Mouse (Mus musculus) Patski (cell line): Measurements from ENCODE around the gene Bhmt. TPM values are rescaled to one million over a fixed set of nuclear protein-coding genes. Genes with fewer than 3 reads are reported as not detected.

Experiments
- ATAC-seq: fragments of 100-300 bp; one replicate; pipeline ENCODE4 v1.8.0; 2021
- CTCF ChIA-PET: fragments of 350-600 bp; sonication (Branson Sonifier 250); formaldehyde crosslinking; loops from one replicate; lab custom pipeline; 2022; ENCODE audit warnings: inconsistent platforms; lab: Charles Lee
- POLR2A ChIA-PET: fragments of 350-600 bp; sonication (Branson Sonifier 250); formaldehyde crosslinking; loops from one replicate; lab custom pipeline; 2022; ENCODE audit warnings: antibody characterized with exemption, inconsistent platforms; lab: Charles Lee
- DNase-seq: peaks from one replicate; pipeline ENCODE4 v3.0.0-alpha.2; 2011; ENCODE audit warnings: low read depth, low spot score
- H3K27me3 ChIP-seq: fragments of 371-371 bp; one replicate; pipeline ENCODE4 v1.5.1; 2021
- CTCF ChIP-seq: fragments of 100-300 bp; IDR thresholded peaks from one replicate; pipeline ENCODE4 v1.5.1; 2021
- in situ Hi-C: fragments of 300-500 bp; cut with MboI; formaldehyde crosslinking; loops from 3 replicates; pipeline ENCODE4 v1.11.1; 2018; ENCODE audit warnings: low pct_unique_long_range_greater_than_20kb, mixed read lengths
- polyA plus RNA-seq: library from polyadenylated mRNA; unstranded; gene quantifications from one replicate; pipeline ENCODE4 v1.2.3, GENCODE M21; 2021

The Bhmt gene
- not detected for polyA plus RNA-seq

DNA sequence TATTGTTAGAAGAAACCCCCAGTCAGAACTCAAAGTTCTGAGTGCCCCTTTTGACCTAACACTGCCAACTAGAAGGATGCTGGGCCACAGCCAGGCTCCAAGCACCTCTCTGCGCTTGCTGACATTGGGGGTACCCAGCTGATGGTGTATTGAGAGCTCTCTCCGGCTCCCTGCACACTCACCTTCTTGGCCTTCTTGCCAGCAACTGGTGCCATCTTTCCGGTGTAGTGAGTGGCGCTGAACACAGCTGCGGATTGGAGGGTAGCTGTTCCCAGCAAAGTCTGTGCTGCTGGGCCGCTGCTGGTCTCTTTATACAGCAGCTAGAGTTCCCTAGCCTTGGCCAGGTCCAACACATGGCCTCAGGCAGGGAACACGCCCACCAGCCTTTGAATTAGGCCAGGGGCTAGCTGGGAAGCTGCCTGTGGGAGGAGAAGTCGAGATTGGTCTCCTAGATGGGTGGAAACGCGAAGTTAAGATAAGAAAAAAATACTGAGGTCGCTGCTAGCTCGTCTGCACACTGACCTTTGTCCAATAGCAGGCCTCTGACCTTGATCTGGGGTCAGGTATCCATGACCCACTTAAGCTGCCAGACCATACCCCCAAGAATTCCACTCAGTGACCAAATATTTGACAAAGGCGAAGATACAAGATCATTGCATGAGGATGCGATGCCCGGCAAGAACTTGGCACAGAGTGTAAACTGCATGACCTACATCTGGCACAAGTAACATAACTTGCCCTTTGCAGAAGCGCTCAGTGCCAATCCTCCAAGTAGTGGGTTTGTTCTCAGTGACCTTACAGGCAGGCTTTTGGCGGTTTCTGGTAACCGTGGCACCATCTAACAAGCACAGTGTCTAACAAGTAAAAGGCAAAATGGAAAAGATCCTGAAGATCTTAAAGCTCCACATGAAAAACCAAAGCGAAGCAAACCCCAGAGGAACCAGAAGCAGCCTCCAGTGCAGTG lies at the start of gene Bhmt:
TSS of gene Bhmt (minus strand) at position 680 of the 964 bp plus-strand sequence.
- peaks cover 5% of the 10 kb centered on the region for H3K27me3 ChIP-seq
- DNase-seq (no peak), ATAC-seq (no peak)
- in situ Hi-C loops: no loop called here
- ChIA-PET POLR2A (no interaction called here), CTCF (no interaction called here)
- TF ChIP-seq CTCF: no peak

DNA sequence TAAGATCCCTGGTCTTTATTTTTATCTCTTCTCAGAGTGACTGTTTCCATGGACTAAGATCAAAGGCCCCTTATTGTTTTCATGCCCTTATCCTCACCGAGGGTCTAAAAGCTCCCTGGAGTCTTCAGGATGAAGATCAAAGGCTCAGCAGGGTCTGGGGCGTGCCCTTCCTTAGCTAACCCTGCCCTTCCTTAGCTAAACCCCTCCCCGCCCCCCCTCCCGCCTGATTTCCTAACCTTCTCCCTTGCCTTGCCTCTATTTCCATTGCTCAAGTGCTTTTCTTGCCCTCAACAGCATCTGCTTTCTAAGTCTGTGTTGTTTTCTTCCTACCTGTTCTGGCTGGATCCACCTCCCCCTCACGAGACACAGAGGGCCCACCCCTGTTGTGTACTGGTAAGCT lies 49.6 kb upstream of the Bhmt start:
- ATAC-seq: no peak
- DNase-seq: no peak
- no peak for TF ChIP-seq CTCF
- ChIA-PET CTCF (no interaction called here), POLR2A (no interaction called here)
- in situ Hi-C loops: no loop called here
- H3K27me3 ChIP-seq: peaks cover 17% of the 10 kb centered on the region

DNA sequence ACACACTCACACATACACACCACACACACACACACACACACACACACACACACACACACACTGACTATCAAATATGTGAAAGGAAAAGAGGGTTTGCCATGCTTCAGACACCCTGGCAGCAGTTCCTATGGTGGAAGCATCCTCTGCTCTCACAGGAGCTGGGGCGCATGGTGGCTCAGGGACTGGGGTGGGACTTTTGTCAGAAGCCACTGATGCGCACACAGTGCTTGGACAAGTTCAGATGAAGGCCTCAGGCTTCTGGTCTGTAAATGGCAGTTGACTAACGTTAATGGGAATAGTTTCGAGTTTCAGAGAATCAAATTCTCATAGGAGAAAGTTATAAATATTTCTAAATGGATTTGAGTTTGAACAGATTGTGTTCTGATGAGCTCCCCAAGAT lies 47.5 kb upstream of the Bhmt start:
- POLR2A ChIA-PET: interaction anchor here (0.6 kb wide), 1 partner anchor 921 kb away, joined by 3 read pairs; no protein-coding TSS in a partner anchor

DNA sequence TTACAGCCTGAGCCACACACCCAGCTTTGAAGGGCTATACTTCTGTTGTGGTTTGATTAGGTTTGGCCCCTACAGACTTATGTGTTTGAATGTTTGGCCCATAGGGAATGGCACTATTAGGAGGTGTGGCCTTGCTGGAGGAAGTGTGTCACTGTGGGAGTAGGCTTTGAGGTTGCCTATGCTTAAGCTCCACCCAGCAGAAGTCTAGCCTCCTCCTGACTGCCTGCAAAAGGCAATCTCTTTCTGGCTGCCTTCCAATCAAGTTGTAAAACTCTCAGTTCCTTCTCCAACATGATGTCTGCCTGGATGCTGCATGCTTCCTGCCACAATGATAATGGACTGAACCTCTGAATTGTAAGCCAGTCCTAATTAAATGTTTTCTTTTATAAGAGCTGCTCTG lies 45.6 kb upstream of the Bhmt start:
- no peaks in the 10 kb centered on the region for H3K27me3 ChIP-seq
- TF ChIP-seq CTCF: no peak
- DNase-seq (no peak), ATAC-seq (no peak)
- ChIA-PET CTCF (no interaction called here), POLR2A (no interaction called here)
- in situ Hi-C loops: no loop called here

More for the DNA sequence above, 47.5 kb upstream of the Bhmt start:
- TF ChIP-seq CTCF: no peak
- H3K27me3 ChIP-seq: peaks cover 9% of the 10 kb centered on the region
- ATAC-seq: no peak
- DNase-seq: no peak
- CTCF ChIA-PET: no interaction called here
- in situ Hi-C loops: no loop called here

DNA sequence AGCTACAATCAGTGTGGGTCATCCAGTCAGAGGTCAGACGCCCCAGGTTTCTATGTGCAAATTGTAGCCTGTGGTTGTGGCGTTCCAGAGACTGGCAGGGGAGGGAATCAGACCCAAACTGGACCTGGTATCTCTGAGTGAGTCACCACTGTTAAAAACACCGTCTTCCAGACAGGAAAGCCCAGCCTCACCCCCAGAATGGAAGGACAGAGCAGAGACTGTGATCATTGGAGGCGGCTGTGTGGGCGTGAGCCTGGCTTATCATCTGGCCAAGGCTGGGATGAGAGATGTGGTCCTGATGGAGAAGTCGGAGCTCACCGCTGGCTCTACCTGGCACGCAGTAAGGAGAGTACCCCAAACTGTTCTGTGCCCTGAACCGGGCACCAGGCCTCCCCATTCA lies 39.1 kb upstream of the Bhmt start:
- CTCF ChIA-PET: no interaction called here
- POLR2A ChIA-PET: no interaction called here
- DNase-seq (no peak), ATAC-seq (no peak)
- in situ Hi-C loops: no loop called here
- H3K27me3 ChIP-seq: peaks cover 3% of the 10 kb centered on the region
- no peak for TF ChIP-seq CTCF

DNA sequence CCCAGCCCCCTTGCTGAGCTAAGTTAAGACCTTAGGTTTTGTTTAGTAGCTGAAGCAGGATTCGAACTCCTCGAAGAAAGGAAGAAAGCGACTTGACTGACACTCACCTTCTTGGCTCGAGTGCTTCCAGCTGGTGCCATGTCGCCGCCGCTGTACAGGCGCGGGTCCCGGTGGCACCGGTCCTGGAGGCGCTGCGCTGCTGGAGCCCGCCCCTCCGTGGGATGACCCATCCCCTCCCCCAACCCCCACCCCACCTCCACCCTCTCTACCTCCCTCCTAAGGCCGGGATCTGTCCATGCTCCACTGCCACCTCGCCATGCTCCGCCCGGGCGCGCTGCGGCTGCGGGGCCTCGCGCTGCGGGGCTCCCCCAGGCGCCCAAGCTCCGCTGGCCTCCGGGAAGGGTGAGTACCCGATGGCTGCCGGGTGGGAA lies 36.4 kb upstream of the Bhmt start, which contains the start of the genes Bhmt2 and Dmgdh:
TSS of gene Bhmt2 (minus strand) at position 172 of the 431 bp plus-strand sequence.
TSS of gene Dmgdh (plus strand) at position 303 of the 431 bp plus-strand sequence.
- CTCF ChIA-PET: no interaction called here
- DNase-seq (no peak), ATAC-seq (no peak)
- no peak for TF ChIP-seq CTCF
- POLR2A ChIA-PET: no interaction called here
- in situ Hi-C loops: no loop called here
- peaks cover 4% of the 10 kb centered on the region for H3K27me3 ChIP-seq

DNA sequence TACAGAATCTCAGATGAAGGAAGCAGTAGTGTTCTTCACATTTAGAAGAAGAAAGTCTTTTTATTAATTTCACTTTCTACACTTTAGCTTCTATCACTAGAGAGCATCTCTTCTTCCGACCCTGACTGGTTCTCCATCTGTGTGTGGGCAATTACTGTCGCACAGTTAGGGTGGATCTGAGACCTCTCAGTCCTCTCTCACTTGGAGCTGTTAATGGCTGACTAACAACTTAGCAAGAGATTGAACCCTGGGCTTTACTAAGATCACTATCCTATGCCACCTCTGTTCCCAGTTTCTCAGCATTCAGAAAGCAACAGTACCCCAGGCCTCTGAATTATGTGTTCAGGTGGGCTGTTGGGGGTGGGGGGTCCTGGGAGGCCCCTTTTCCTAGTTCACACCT lies 35.5 kb upstream of the Bhmt start:
- CTCF ChIA-PET: no interaction called here
- no peak for ATAC-seq
- peaks cover 6% of the 10 kb centered on the region for H3K27me3 ChIP-seq
- in situ Hi-C loops: no loop called here
- TF ChIP-seq CTCF: no peak
- POLR2A ChIA-PET: no interaction called here
- DNase-seq: no peak

DNA sequence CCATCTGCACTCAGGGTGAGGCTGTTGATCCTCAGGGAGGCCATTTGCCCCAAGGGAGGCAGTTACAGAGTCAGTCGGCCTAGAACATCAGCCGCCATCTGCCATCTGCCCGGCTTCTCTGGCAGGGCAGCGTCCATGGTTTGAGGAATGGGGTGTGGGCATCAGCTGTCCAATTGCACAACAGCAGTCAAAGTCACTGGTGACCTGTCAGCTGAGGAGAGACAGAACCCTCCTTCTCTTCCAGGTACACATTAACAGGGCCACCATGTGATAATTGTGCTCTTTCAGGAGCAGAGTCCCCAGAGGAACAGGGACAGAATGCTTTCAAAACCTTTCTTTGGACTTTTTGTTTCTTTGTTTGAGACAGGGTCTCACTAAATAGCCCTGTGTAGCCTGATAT lies 34.6 kb upstream of the Bhmt start:
- ChIA-PET POLR2A (no interaction called here), CTCF (no interaction called here)
- in situ Hi-C loops: no loop called here
- TF ChIP-seq CTCF: no peak
- ATAC-seq: no peak
- no peak for DNase-seq
- peaks cover 6% of the 10 kb centered on the region for H3K27me3 ChIP-seq

DNA sequence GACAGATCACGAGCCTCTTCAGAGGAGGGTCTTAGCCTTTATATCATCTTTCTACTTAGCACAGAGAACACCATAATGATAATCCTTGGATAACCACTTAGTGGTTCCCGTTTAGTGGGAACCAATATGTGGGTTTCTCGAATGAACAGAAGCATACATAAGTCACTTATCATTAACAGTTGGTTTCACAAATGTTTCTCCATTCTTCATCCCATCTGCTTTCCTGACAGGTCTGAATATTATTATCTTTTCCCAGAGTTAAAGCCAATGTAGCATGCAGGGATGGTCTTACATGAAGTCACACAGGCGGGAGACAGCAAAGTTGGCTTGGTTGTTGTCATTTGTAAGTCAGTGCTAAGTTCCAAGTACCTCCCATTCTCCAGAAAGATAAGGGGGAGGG lies 29.8 kb upstream of the Bhmt start:
- POLR2A ChIA-PET: no interaction called here
- in situ Hi-C loops: no loop called here
- peaks cover 12% of the 10 kb centered on the region for H3K27me3 ChIP-seq
- ATAC-seq (no peak), DNase-seq (no peak)
- CTCF ChIA-PET: no interaction called here
- no peak for TF ChIP-seq CTCF

DNA sequence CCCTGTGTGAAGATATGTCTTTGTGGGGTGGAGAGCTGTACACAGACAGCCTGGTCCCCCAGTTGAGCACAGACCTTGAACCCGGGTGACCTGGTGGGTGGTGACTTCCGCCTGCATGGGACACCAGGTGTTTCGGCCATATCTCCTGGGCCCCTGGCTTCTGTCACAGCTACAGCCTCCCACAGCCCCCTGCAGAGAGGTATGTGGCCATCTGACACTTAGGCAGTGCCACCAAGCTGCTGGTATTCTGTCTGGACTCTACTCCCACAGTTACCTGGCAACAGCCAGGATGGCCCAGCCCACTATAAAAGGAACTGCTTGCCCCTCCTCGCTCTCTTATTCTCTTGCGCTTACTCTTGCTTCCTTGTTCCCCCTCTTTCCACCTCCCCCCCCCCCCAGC lies 20.2 kb upstream of the Bhmt start:
- ATAC-seq (no peak), DNase-seq (no peak)
- peaks cover 15% of the 10 kb centered on the region for H3K27me3 ChIP-seq
- POLR2A ChIA-PET: no interaction called here
- in situ Hi-C loops: no loop called here
- CTCF ChIA-PET: no interaction called here
- no peak for TF ChIP-seq CTCF

DNA sequence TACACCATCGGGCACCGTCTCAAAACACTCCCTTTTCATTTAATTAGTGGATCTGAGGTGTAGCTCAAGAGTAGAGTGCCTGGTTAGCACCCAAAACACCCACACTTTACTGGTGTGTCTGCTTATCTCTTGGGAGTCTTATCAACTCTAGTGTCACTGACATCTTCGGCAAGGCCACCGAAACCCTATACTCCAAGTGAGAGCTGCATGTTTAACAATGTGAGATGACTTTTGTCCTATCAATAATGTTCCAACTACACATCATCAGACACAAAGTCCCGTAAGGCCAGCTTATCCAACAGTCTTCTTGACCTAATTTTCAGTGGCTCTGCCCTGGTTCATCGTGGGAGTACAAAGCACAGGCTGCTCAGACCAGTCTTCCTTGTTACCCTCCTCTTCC lies 15.6 kb upstream of the Bhmt start:
- POLR2A ChIA-PET: no interaction called here
- H3K27me3 ChIP-seq: peaks cover 7% of the 10 kb centered on the region
- no peak for ATAC-seq
- CTCF ChIA-PET: interaction anchor here (0.7 to 1.1 kb wide), 2 partner anchors 10 to 625 kb away, joined by 3 to 5 read pairs; no protein-coding TSS in a partner anchor
- TF ChIP-seq CTCF: no peak
- no peak for DNase-seq
- in situ Hi-C loops: no loop called here
